Mouse (Mus musculus): ENCODE results near the gene Rsu1.

Rsu1 gene

GRCm38 (mm10) chr2:13060426-13061170 is 210.6 kb downstream of the Rsu1 start:
- no peak for DNase-seq (ENCODE audit: low read depth, low spot score)

GRCm38 (mm10) chr2:13048649-13049048 is 222.6 kb downstream of the Rsu1 start:
- no peak for DNase-seq (ENCODE audit: low read depth, low spot score)

GRCm38 (mm10) chr2:13044555-13044954 is 226.7 kb downstream of the Rsu1 start:
- DNase-seq (ENCODE audit: low read depth, low spot score): no peak

GRCm38 (mm10) chr2:13039785-13040184 is 231.4 kb downstream of the Rsu1 start:
- DNase-seq (ENCODE audit: low read depth, low spot score): peak; percentile 1

GRCm38 (mm10) chr2:13038772-13039171 is 232.4 kb downstream of the Rsu1 start:
- no peak for DNase-seq (ENCODE audit: low read depth, low spot score)
